9 mouse cellular contexts compared by ENCODE assay signal in genomic region chr10:111509981-111510380, GRCm38 (mm10). TPM values are rescaled to one million over a fixed set of nuclear protein-coding genes. Genes with fewer than 3 reads are reported as not detected.
A peak's percentile ranks its signal among the peaks of the same experiment; 100 is the strongest.
DNase-seq lines count a peak whose midpoint lies in the region; ATAC-seq and TF ChIP-seq lines count a peak whose summit lies in the region.
"Had no signal": no experiment of that assay in that cellular context is flagged by ENCODE, and none has a peak within 500 bp of the region (broad histone marks: within the 10 kb centered on the region; RNA-seq: fewer than 3 reads in every experiment).

No protein-coding gene starts in this region.

- H3K4me1 ChIP-seq in heart, embryonic 10.5 days = peaks cover 34% of the 10 kb centered on the region
- H3K4me1 ChIP-seq in lung, embryonic 14.5 days (ENCODE audit: insufficient read depth) = peaks cover 31% of the 10 kb centered on the region
- H3K4me1 ChIP-seq in embryonic facial prominence, embryonic 12.5 days = peaks cover 19% of the 10 kb centered on the region; the same call in 1 of the 2 replicates
- peaks cover 15% of the 10 kb centered on the region for H3K4me1 ChIP-seq in limb, embryonic 14.5 days (ENCODE audit: control insufficient read depth, insufficient read depth, low read length)

- no peaks in the 10 kb centered on the region for H3K9me3 ChIP-seq in heart, embryonic 10.5 days
- no peaks in the 10 kb centered on the region for H3K9me3 ChIP-seq in lung, embryonic 14.5 days (ENCODE audit: low read depth, low read length)
- no peaks in the 10 kb centered on the region for H3K9me3 ChIP-seq in embryonic facial prominence, embryonic 12.5 days
- H3K9me3 ChIP-seq in limb, embryonic 14.5 days (ENCODE audit: control insufficient read depth, low read length) = no peaks in the 10 kb centered on the region

- no peaks in the 10 kb centered on the region for H3K36me3 ChIP-seq in heart, embryonic 10.5 days
- peaks cover 17% of the 10 kb centered on the region; the same call in 1 of the 2 replicates for H3K36me3 ChIP-seq in lung, embryonic 14.5 days (ENCODE audit: insufficient read depth)
- H3K36me3 ChIP-seq in embryonic facial prominence, embryonic 12.5 days = no peaks in the 10 kb centered on the region
- H3K36me3 ChIP-seq in limb, embryonic 14.5 days (ENCODE audit: control insufficient read depth, insufficient read depth, low read length) = no peaks in the 10 kb centered on the region

- intact Hi-C loops in heart, postnatal 36 days (cut with DNase I) = loop anchor here (5.0 kb wide), 3 partner anchors 32 to 167 kb away; no protein-coding TSS in a partner anchor

- peak overlapping the region; percentile 64; the same call in 1 of the 2 replicates for H3K27ac ChIP-seq in heart, embryonic 10.5 days
- H3K27ac ChIP-seq in lung, embryonic 14.5 days (ENCODE audit: low read depth) = peak overlapping the region; percentile 96
- 0 out of 2 replicates have a peak overlapping the region, but pooled peaks have one; percentile 14 for H3K27ac ChIP-seq in embryonic facial prominence, embryonic 12.5 days
- no peak overlapping the region for H3K27ac ChIP-seq in limb, embryonic 14.5 days (replicated peaks; ENCODE audit: low read depth, low read length)

- peak overlapping the region; percentile 95 for H3K9ac ChIP-seq in lung, embryonic 14.5 days
- no peak overlapping the region for H3K9ac ChIP-seq in embryonic facial prominence, embryonic 12.5 days
- H3K9ac ChIP-seq in limb, embryonic 14.5 days (ENCODE audit: low read depth, low read length, severe bottlenecking) = no peak overlapping the region

- peak overlapping the region; percentile 83 for H3K4me2 ChIP-seq in lung, embryonic 14.5 days
- H3K4me2 ChIP-seq in embryonic facial prominence, embryonic 12.5 days (replicated peaks) = peak overlapping the region; percentile 77; the same call in 1 of the 2 replicates
- peak overlapping the region; percentile 87; the same call in 1 of the 2 replicates for H3K4me2 ChIP-seq in limb, embryonic 14.5 days (replicated peaks; ENCODE audit: low read depth, low read length, severe bottlenecking)

- WGBS in heart, embryonic 10.5 days = 64% methylated on average over 7 of the region's 7 CpGs
- WGBS in lung, embryonic 14.5 days = 36% methylated on average over 7 of the region's 7 CpGs
- 62% methylated on average over 7 of the region's 7 CpGs for WGBS in embryonic facial prominence, embryonic 12.5 days
- 53% methylated on average over 7 of the region's 7 CpGs for WGBS in limb, embryonic 14.5 days

- H3K4me3 ChIP-seq in heart, embryonic 10.5 days = no peak overlapping the region
- H3K4me3 ChIP-seq in lung, embryonic 14.5 days (ENCODE audit: low read depth, low read length) = peak overlapping the region; percentile 91
- no peak overlapping the region for H3K4me3 ChIP-seq in embryonic facial prominence, embryonic 12.5 days
- no peak overlapping the region for H3K4me3 ChIP-seq in limb, embryonic 14.5 days (replicated peaks; ENCODE audit: low read length)

- no peak for TF ChIP-seq POLR2A in limb, embryonic 14.5 days (IDR thresholded peaks at IDR 0.05; ENCODE audit: borderline replicate concordance, extremely low read depth, insufficient read depth, insufficient read length)

- TF ChIP-seq CTCF in lung, embryonic 14.5 days (IDR thresholded peaks at IDR 0.05; ENCODE audit: low read depth) = no peak

- no peaks in the 10 kb centered on the region for H3K27me3 ChIP-seq in heart, embryonic 10.5 days (ENCODE audit: insufficient read depth, poor library complexity, severe bottlenecking)
- no peaks in the 10 kb centered on the region for H3K27me3 ChIP-seq in lung, embryonic 14.5 days (ENCODE audit: insufficient read depth, low read length)
- H3K27me3 ChIP-seq in embryonic facial prominence, embryonic 12.5 days = no peaks in the 10 kb centered on the region
- H3K27me3 ChIP-seq in limb, embryonic 14.5 days (ENCODE audit: control insufficient read depth, insufficient read depth, low read length) = no peaks in the 10 kb centered on the region

- peak; percentile 71 for DNase-seq in heart, embryonic 10.5 days (ENCODE audit: low spot score)
- DNase-seq in heart, postnatal 36 days = no peak
- peak; percentile 57 for DNase-seq in lung, embryonic 14.5 days
- DNase-seq in lung, postnatal 10 days = no peak
- DNase-seq in limb, embryonic 14.5 days (ENCODE audit: low spot score) = no peak
- no peak for DNase-seq in layer of hippocampus, adult 11-12 months (ENCODE audit: low spot score)

- no peak for ATAC-seq in lung, embryonic 14.5 days (ENCODE audit: insufficient read depth)
- no peak for ATAC-seq in embryonic facial prominence, embryonic 12.5 days (ENCODE audit: insufficient number of reproducible peaks, insufficient read depth, low FRiP score, low TSS enrichment)
- ATAC-seq in limb, embryonic 14.5 days (ENCODE audit: low FRiP score, low read depth) = no peak
- no peak for ATAC-seq in erythroblast, adult 5-6 weeks (replicated peaks; ENCODE audit: low FRiP score, poor library complexity, severe bottlenecking)
- ATAC-seq: inflammation-experienced regulatory T-cells, adult 6 months had no signal

RNA-seq across cellular contexts. Expression of gene Phlda1, which starts 3.9 kb away (rescaled TPM):
- 20.6 and 28.8 TPM in 2 replicates for polyA plus RNA-seq in heart, embryonic 10.5 days (2016; fragmentation: Nextera tagmentation; extraction: Ambion mirVana)
- 10 to 100 TPM in 1 of 2 experiments, 1 to 10 TPM in 1; 9.8 to 17.3 TPM for total RNA-seq in heart, postnatal 36 days (2021)
- polyA plus RNA-seq in lung, embryonic 14.5 days (2014; fragmentation: Nextera tagmentation; extraction: Ambion mirVana) = 134 and 137 TPM in 2 replicates
- 34.7 and 37.4 TPM in 2 replicates for polyA plus RNA-seq in embryonic facial prominence, embryonic 12.5 days (2016; fragmentation: Nextera tagmentation; extraction: Ambion mirVana)
- polyA plus RNA-seq in limb, embryonic 14.5 days (2012; rRNA removed) = 44.1 and 50.3 TPM in 2 replicates
- 36.1 and 39.2 TPM in 2 replicates for polyA plus RNA-seq in limb, embryonic 14.5 days (2014; fragmentation: Nextera tagmentation; extraction: Ambion mirVana)
- 0.38 and 4.0 TPM in 2 replicates for total RNA-seq in erythroblast, adult 5-6 weeks (2015; ENCODE audit: low replicate concordance)
- 0.84 TPM in 1 of 2 replicates, not detected in the other for total RNA-seq in erythroblast, adult 5-6 weeks (2017; ENCODE audit: low replicate concordance)

RNA-seq across cellular contexts. Expression of gene Nap1l1, which starts 37.0 kb away (rescaled TPM):
- polyA plus RNA-seq in heart, embryonic 10.5 days (2016; fragmentation: Nextera tagmentation; extraction: Ambion mirVana) = 190 and 243 TPM in 2 replicates
- total RNA-seq in heart, postnatal 36 days (2021) = 10 to 100 TPM; 60.7 to 74.5 TPM
- 301 and 316 TPM in 2 replicates for polyA plus RNA-seq in lung, embryonic 14.5 days (2014; fragmentation: Nextera tagmentation; extraction: Ambion mirVana)
- 286 and 315 TPM in 2 replicates for polyA plus RNA-seq in embryonic facial prominence, embryonic 12.5 days (2016; fragmentation: Nextera tagmentation; extraction: Ambion mirVana)
- polyA plus RNA-seq in limb, embryonic 14.5 days (2012; rRNA removed) = 189 and 334 TPM in 2 replicates
- 231 and 238 TPM in 2 replicates for polyA plus RNA-seq in limb, embryonic 14.5 days (2014; fragmentation: Nextera tagmentation; extraction: Ambion mirVana)
- total RNA-seq in erythroblast, adult 5-6 weeks (2015; ENCODE audit: low replicate concordance) = 105 and 154 TPM in 2 replicates
- total RNA-seq in erythroblast, adult 5-6 weeks (2017; ENCODE audit: low replicate concordance) = 128 and 220 TPM in 2 replicates

Comparison
In these comparisons a context has a peak if more than half of its experiments do, and no peak if none do; other contexts are left out.
1. DNase-seq: peak in heart, embryonic 10.5 days (single experiment) and lung, embryonic 14.5 days (single experiment); none in heart, postnatal 36 days (0 of 2), lung, postnatal 10 days (single experiment), limb, embryonic 14.5 days (single experiment) and layer of hippocampus, adult 11-12 months (single experiment).
2. Peak in every context shown above with its lines, with median percentiles within 50 percentile points of each other: H3K4me2 ChIP-seq.